Mouse (Mus musculus) stomach, postnatal 0 days (tissue): ENCODE measurements around the gene Phldb1. TPM values are rescaled to one million over a fixed set of nuclear protein-coding genes. Genes with fewer than 3 reads are reported as not detected.
A peak's percentile ranks its signal among the peaks of the same experiment; 100 is the strongest.
"Not testable (repeated sequence)": the region's sequence is repeated elsewhere in the genome, so short reads cannot be mapped to it uniquely, and the experiment has no call there.

Experiments
- ATAC-seq: fragments of 200-750 bp; cut with Nextera tagmentation; 2 replicates; pipeline ENCODE4 v1.8.0; 2017; ENCODE audit not compliant: low FRiP score, low TSS enrichment
- DNase-seq: peaks from one replicate; pipeline ENCODE4 v3.0.0-alpha.2; 2016; ENCODE audit warnings: low spot score
- H3K27ac ChIP-seq: fragments of 300-500 bp; sonication (generic); replicated peaks from 2 replicates; pipeline ENCODE4 v1.5.1; 2014; ENCODE audit warnings: mild to moderate bottlenecking, control low read depth
- H3K27me3 ChIP-seq: fragments of 300-500 bp; sonication (generic); 2 replicates; pipeline ENCODE4 v1.6.1; 2014; ENCODE audit warnings: low read length; ENCODE audit not compliant: control insufficient read depth, insufficient read depth
- H3K36me3 ChIP-seq: fragments of 300-500 bp; sonication (generic); 2 replicates; pipeline ENCODE4 v1.6.1; 2014; ENCODE audit warnings: low read length, mixed read lengths; ENCODE audit not compliant: control insufficient read depth, insufficient read depth
- H3K4me1 ChIP-seq: fragments of 300-500 bp; sonication (generic); replicated peaks from 2 replicates; pipeline ENCODE4 v1.6.1; 2014; ENCODE audit warnings: antibody characterized with exemption; ENCODE audit not compliant: control insufficient read depth, insufficient read depth
- H3K4me2 ChIP-seq: fragments of 300-500 bp; sonication (generic); replicated peaks from 2 replicates; pipeline ENCODE4 v1.6.1; 2014; ENCODE audit warnings: low read depth, mild to moderate bottlenecking, control low read depth, moderate library complexity
- H3K4me3 ChIP-seq: fragments of 300-500 bp; sonication (generic); 2 replicates; pipeline ENCODE4 v1.5.1; 2014; ENCODE audit warnings: low read depth, low read length, control low read depth
- H3K9ac ChIP-seq: fragments of 300-500 bp; sonication (generic); 2 replicates; pipeline ENCODE4 v1.6.1; 2014; ENCODE audit warnings: mild to moderate bottlenecking, low read length, control low read depth, mixed read lengths
- H3K9me3 ChIP-seq: fragments of 300-500 bp; sonication (generic); 2 replicates; pipeline ENCODE4 v1.6.1; 2016; ENCODE audit warnings: low read length; ENCODE audit not compliant: control insufficient read depth
- CTCF ChIP-seq: IDR thresholded peaks from 2 replicates; pipeline ENCODE4 v1.5.1; 2016; ENCODE audit warnings: antibody characterized with exemption, low read depth, mild to moderate bottlenecking, moderate library complexity
- EP300 ChIP-seq: optimal IDR thresholded peaks from 2 replicates; pipeline ENCODE3; 2016; ENCODE audit warnings: antibody characterized with exemption
- WGBS: fragments of 180-500 bp; shearing (Covaris S2); extraction: QIAGEN DNeasy Blood & Tissue Kit; methylation state at CpG from one replicate; pipeline ENCODE4 v1.1.7; 2014; 5-methylcytosine and 5-hydroxymethylcytosine counted together
- polyA plus RNA-seq: library from polyadenylated mRNA; unstranded; fragments of >200 nt; fragmentation: Nextera tagmentation; extraction: Ambion mirVana; gene quantifications from 2 replicates; pipeline ENCODE4 v1.2.1, GENCODE M21; 2015

Gene Phldb1
- 14.9 and 15.8 TPM in 2 replicates for polyA plus RNA-seq

GRCm38 (mm10) chr9:44734524-44735494, at the start of gene Phldb1:
TSS of gene Phldb1 (minus strand) at chr9:44735198.
- Histone ChIP-seq H3K9me3 (no peaks in the 10 kb centered on the region), H3K4me1 (peaks cover 4% of the 10 kb centered on the region), H3K9ac (peak within 1 kb of the TSS; percentile 65), H3K4me3 (peak within 1 kb of the TSS; percentile 63), H3K4me2 (peak within 1 kb of the TSS; percentile 77), H3K27ac (peak within 1 kb of the TSS; percentile 79), H3K27me3 (no peaks in the 10 kb centered on the region), H3K36me3 (no peaks in the 10 kb centered on the region)
- TF ChIP-seq EP300 (no peak), CTCF (peak; percentile 70)
- peak; percentile 80 for DNase-seq
- ATAC-seq, result peak; percentile 74
- 1% methylated on average over 39 of the region's 47 CpGs for WGBS

GRCm38 (mm10) chr9:44772750-44773651, 38.0 kb upstream of the Phldb1 start:
- peak overlapping the region; percentile 87 for H3K4me2 ChIP-seq
- no peaks in the 10 kb centered on the region for H3K9me3 ChIP-seq
- no peaks in the 10 kb centered on the region for H3K36me3 ChIP-seq
- WGBS, result under 1% methylated on average over 41 of the region's 41 CpGs
- TF ChIP-seq CTCF, result peak; percentile 95
- peak; percentile 86 for TF ChIP-seq EP300
- ATAC-seq (peak; percentile 99), DNase-seq (peak; percentile 96)
- peak overlapping the region; percentile 77 for H3K9ac ChIP-seq
- H3K27ac ChIP-seq, result peak overlapping the region; percentile 89
- 0 out of 2 replicates have a peak, but pooled peaks cover 2% of the 10 kb centered on the region for H3K4me1 ChIP-seq
- H3K4me3 ChIP-seq, result peak overlapping the region; percentile 68
- H3K27me3 ChIP-seq, result no peaks in the 10 kb centered on the region

GRCm38 (mm10) chr9:44772392-44772749, 37.4 kb upstream of the Phldb1 start:
- H3K9me3 ChIP-seq, result no peaks in the 10 kb centered on the region
- no peak overlapping the region for H3K9ac ChIP-seq
- H3K36me3 ChIP-seq, result no peaks in the 10 kb centered on the region
- H3K4me1 ChIP-seq, result 0 out of 2 replicates have a peak, but pooled peaks cover 2% of the 10 kb centered on the region
- no peaks in the 10 kb centered on the region for H3K27me3 ChIP-seq
- WGBS, result 19% methylated on average over 5 of the region's 5 CpGs
- no peak overlapping the region for H3K4me2 ChIP-seq
- ATAC-seq, result no peak
- TF ChIP-seq EP300 (no peak), CTCF (no peak)
- peak overlapping the region; percentile 74 for H3K27ac ChIP-seq
- H3K4me3 ChIP-seq, result no peak overlapping the region
- DNase-seq, result no peak

- Histone ChIP-seq H3K27ac (no peak overlapping the region), H3K9ac (no peak overlapping the region), H3K4me2 (no peak overlapping the region), H3K4me3 (no peak overlapping the region), H3K36me3 (no peaks in the 10 kb centered on the region), H3K4me1 (0 out of 2 replicates have a peak, but pooled peaks cover 2% of the 10 kb centered on the region), H3K9me3 (no peaks in the 10 kb centered on the region), H3K27me3 (no peaks in the 10 kb centered on the region)
- TF ChIP-seq EP300 (no peak), CTCF (peak; percentile 25; the same call in 1 of the 2 replicates)
- DNase-seq (no peak), ATAC-seq (no peak)
- WGBS, result 92% methylated on average over 5 of the region's 5 CpGs
These were observed 36.4 kb upstream of the Phldb1 start for GRCm38 (mm10) chr9:44771376-44771775.

- not testable (repeated sequence) for H3K4me1 ChIP-seq, H3K9me3 ChIP-seq, H3K9ac ChIP-seq, DNase-seq, H3K27me3 ChIP-seq, H3K36me3 ChIP-seq, ATAC-seq, H3K27ac ChIP-seq
- 42% methylated on average over 7 of the region's 9 CpGs for WGBS
- Histone ChIP-seq H3K4me2 (peak overlapping the region; percentile 55; the same call in 1 of the 2 replicates), H3K4me3 (peak overlapping the region; percentile 98)
These were observed 33.0 kb upstream of the Phldb1 start for GRCm38 (mm10) chr9:44768029-44768394.
